Mouse (Mus musculus): ENCODE results near the gene Nup160. TPM values are rescaled to one million over a fixed set of nuclear protein-coding genes. Genes with fewer than 3 reads are reported as not detected.

Nup160 gene
- polyA plus RNA-seq, 1 experiment = 3.5 TPM

- no peak overlapping the region for H3K27ac ChIP-seq (ENCODE audit: insufficient read depth, low read depth, low read length)
- H3K27me3 ChIP-seq (ENCODE audit: control insufficient read depth, insufficient read depth, low read length) = no peaks in the 10 kb centered on the region
- TF ChIP-seq CTCF (IDR thresholded peaks at IDR 0.05; ENCODE audit: extremely low read depth, insufficient read length, insufficient replicate concordance, low read depth, low read length) (no peak), POLR2A (IDR thresholded peaks at IDR 0.05; ENCODE audit: low read depth, low read length) (no peak)
- peaks cover 2% of the 10 kb centered on the region; the same call in 1 of the 2 replicates for H3K4me1 ChIP-seq (ENCODE audit: control insufficient read depth, insufficient read depth, insufficient read length, low read length)
- 52% methylated on average over 4 of the region's 4 CpGs for WGBS
- no peaks in the 10 kb centered on the region for H3K36me3 ChIP-seq (ENCODE audit: control insufficient read depth, insufficient read depth, low read length)
- H3K4me3 ChIP-seq (ENCODE audit: low read depth, low read length) = no peak overlapping the region
These were observed 27.1 kb upstream of the Nup160 start for GRCm38 (mm10) chr2:90649965-90650364.

- TF ChIP-seq CTCF (IDR thresholded peaks at IDR 0.05; ENCODE audit: extremely low read depth, insufficient read length, insufficient replicate concordance, low read depth, low read length) (no peak), POLR2A (IDR thresholded peaks at IDR 0.05; ENCODE audit: low read depth, low read length) (no peak)
- H3K4me3 ChIP-seq (ENCODE audit: low read depth, low read length) = no peak overlapping the region
- no peaks in the 10 kb centered on the region for H3K36me3 ChIP-seq (ENCODE audit: control insufficient read depth, insufficient read depth, low read length)
- WGBS = 78% methylated on average over 9 of the region's 10 CpGs
- H3K27me3 ChIP-seq (ENCODE audit: control insufficient read depth, insufficient read depth, low read length) = no peaks in the 10 kb centered on the region
- H3K4me1 ChIP-seq (ENCODE audit: control insufficient read depth, insufficient read depth, insufficient read length, low read length) = peaks cover 2% of the 10 kb centered on the region; the same call in 1 of the 2 replicates
- H3K27ac ChIP-seq (ENCODE audit: insufficient read depth, low read depth, low read length) = no peak overlapping the region
These were observed 24.9 kb upstream of the Nup160 start for GRCm38 (mm10) chr2:90652101-90652500.

GRCm38 (mm10) chr2:90652993-90653392 lies 24.0 kb upstream of the Nup160 start:
- Histone ChIP-seq H3K4me1 (ENCODE audit: control insufficient read depth, insufficient read depth, insufficient read length, low read length) (no peaks in the 10 kb centered on the region; the same call in 1 of the 2 replicates), H3K27ac (ENCODE audit: insufficient read depth, low read depth, low read length) (no peak overlapping the region), H3K4me3 (ENCODE audit: low read depth, low read length) (no peak overlapping the region), H3K27me3 (ENCODE audit: control insufficient read depth, insufficient read depth, low read length) (no peaks in the 10 kb centered on the region), H3K36me3 (ENCODE audit: control insufficient read depth, insufficient read depth, low read length) (no peaks in the 10 kb centered on the region)
- TF ChIP-seq CTCF (IDR thresholded peaks at IDR 0.05; ENCODE audit: extremely low read depth, insufficient read length, insufficient replicate concordance, low read depth, low read length) = no peak
- no peak for TF ChIP-seq POLR2A (IDR thresholded peaks at IDR 0.05; ENCODE audit: low read depth, low read length)
- WGBS = 48% methylated on average over 4 of the region's 4 CpGs

- Histone ChIP-seq H3K4me1 (ENCODE audit: control insufficient read depth, insufficient read depth, insufficient read length, low read length) (no peaks in the 10 kb centered on the region; the same call in 1 of the 2 replicates), H3K27ac (ENCODE audit: insufficient read depth, low read depth, low read length) (no peak overlapping the region), H3K27me3 (ENCODE audit: control insufficient read depth, insufficient read depth, low read length) (no peaks in the 10 kb centered on the region), H3K4me3 (ENCODE audit: low read depth, low read length) (no peak overlapping the region), H3K36me3 (ENCODE audit: control insufficient read depth, insufficient read depth, low read length) (no peaks in the 10 kb centered on the region)
- 21% methylated on average over 6 of the region's 6 CpGs for WGBS
- TF ChIP-seq POLR2A (IDR thresholded peaks at IDR 0.05; ENCODE audit: low read depth, low read length) (no peak), CTCF (IDR thresholded peaks at IDR 0.05; ENCODE audit: extremely low read depth, insufficient read length, insufficient replicate concordance, low read depth, low read length) (no peak)
These were observed 21.6 kb upstream of the Nup160 start for GRCm38 (mm10) chr2:90655449-90655848.

- TF ChIP-seq POLR2A (IDR thresholded peaks at IDR 0.05; ENCODE audit: low read depth, low read length) (no peak), CTCF (IDR thresholded peaks at IDR 0.05; ENCODE audit: extremely low read depth, insufficient read length, insufficient replicate concordance, low read depth, low read length) (no peak)
- 84% methylated on average over 4 of the region's 4 CpGs for WGBS
- H3K27me3 ChIP-seq (ENCODE audit: control insufficient read depth, insufficient read depth, low read length) = no peaks in the 10 kb centered on the region
These were observed 18.4 kb upstream of the Nup160 start for GRCm38 (mm10) chr2:90658613-90659012.

GRCm38 (mm10) chr2:90659016-90659415 lies 18.0 kb upstream of the Nup160 start:
- H3K4me3 ChIP-seq (ENCODE audit: low read depth, low read length) = no peak overlapping the region
- H3K4me1 ChIP-seq (ENCODE audit: control insufficient read depth, insufficient read depth, insufficient read length, low read length) = peaks cover 9% of the 10 kb centered on the region
- no peaks in the 10 kb centered on the region for H3K36me3 ChIP-seq (ENCODE audit: control insufficient read depth, insufficient read depth, low read length)
- 94% methylated on average over 1 of the region's 1 CpGs for WGBS
- TF ChIP-seq POLR2A (IDR thresholded peaks at IDR 0.05; ENCODE audit: low read depth, low read length) (no peak), CTCF (IDR thresholded peaks at IDR 0.05; ENCODE audit: extremely low read depth, insufficient read length, insufficient replicate concordance, low read depth, low read length) (no peak)
- H3K27ac ChIP-seq (ENCODE audit: insufficient read depth, low read depth, low read length) = no peak overlapping the region
- no peaks in the 10 kb centered on the region for H3K27me3 ChIP-seq (ENCODE audit: control insufficient read depth, insufficient read depth, low read length)

More at GRCm38 (mm10) chr2:90658613-90659012, 18.4 kb upstream of the Nup160 start:
- Histone ChIP-seq H3K27ac (ENCODE audit: insufficient read depth, low read depth, low read length) (no peak overlapping the region), H3K4me1 (ENCODE audit: control insufficient read depth, insufficient read depth, insufficient read length, low read length) (peaks cover 9% of the 10 kb centered on the region), H3K4me3 (ENCODE audit: low read depth, low read length) (no peak overlapping the region), H3K36me3 (ENCODE audit: control insufficient read depth, insufficient read depth, low read length) (no peaks in the 10 kb centered on the region)

GRCm38 (mm10) chr2:90659639-90660038 lies 17.4 kb upstream of the Nup160 start:
- TF ChIP-seq CTCF (IDR thresholded peaks at IDR 0.05; ENCODE audit: extremely low read depth, insufficient read length, insufficient replicate concordance, low read depth, low read length) (no peak), POLR2A (IDR thresholded peaks at IDR 0.05; ENCODE audit: low read depth, low read length) (no peak)
- H3K27me3 ChIP-seq (ENCODE audit: control insufficient read depth, insufficient read depth, low read length) = no peaks in the 10 kb centered on the region
- H3K36me3 ChIP-seq (ENCODE audit: control insufficient read depth, insufficient read depth, low read length) = no peaks in the 10 kb centered on the region
- peaks cover 9% of the 10 kb centered on the region for H3K4me1 ChIP-seq (ENCODE audit: control insufficient read depth, insufficient read depth, insufficient read length, low read length)
- no peak overlapping the region for H3K27ac ChIP-seq (ENCODE audit: insufficient read depth, low read depth, low read length)
- 82% methylated on average over 3 of the region's 3 CpGs for WGBS
- H3K4me3 ChIP-seq (ENCODE audit: low read depth, low read length) = no peak overlapping the region
